Mouse (Mus musculus): ENCODE measurements around the gene Hoxd9.

DNA sequence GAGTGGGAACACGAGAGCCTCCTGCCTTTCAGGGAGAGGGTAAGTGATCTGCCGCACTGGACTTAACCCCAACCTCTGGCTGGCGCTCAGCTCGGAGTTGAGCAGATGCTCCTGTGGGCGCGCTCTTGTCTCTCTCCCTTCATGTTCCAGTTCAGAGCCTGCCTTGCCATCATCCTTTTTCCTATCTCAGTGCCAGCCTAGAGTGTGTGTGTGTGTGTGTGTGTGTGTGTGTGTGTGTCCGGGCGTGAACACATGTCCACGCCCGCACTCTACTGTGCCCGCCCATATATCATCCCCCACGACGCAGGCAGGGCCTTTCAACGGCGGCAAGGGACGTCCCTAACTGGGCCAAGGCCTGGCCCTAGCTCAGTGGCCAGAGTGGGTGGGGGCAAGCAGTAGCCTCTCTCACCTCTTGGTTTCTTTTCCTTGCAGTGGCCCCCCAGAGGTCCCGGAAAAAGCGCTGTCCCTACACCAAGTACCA is 14.0 kb upstream of the Hoxd9 start:
- TF ChIP-seq CTCF (IDR thresholded peaks at IDR 0.05; ENCODE audit: control insufficient read depth, insufficient read depth, insufficient read length), result no peak
- TF ChIP-seq MAX (IDR thresholded peaks at IDR 0.05), result no peak
- TF ChIP-seq USF1 (IDR thresholded peaks at IDR 0.05; ENCODE audit: low read depth), result no peak
- TF ChIP-seq CEBPB (IDR thresholded peaks at IDR 0.05; ENCODE audit: low read depth), result no peak
- no peak for TF ChIP-seq MYOD1 (IDR thresholded peaks at IDR 0.05; ENCODE audit: control insufficient read depth, insufficient read length, low read depth)
- no peak for TF ChIP-seq MYOG (IDR thresholded peaks at IDR 0.05; ENCODE audit: control insufficient read depth, extremely low read depth, insufficient read length)
- no peak for TF ChIP-seq FOSL1 (IDR thresholded peaks at IDR 0.05; ENCODE audit: insufficient read depth, low read length, poor library complexity, severe bottlenecking)

Measured in C2C12 (cell line).